Mouse (Mus musculus) lung, postnatal 0 days (tissue): ENCODE measurements at regions not wholly inside any gene's neighbourhood (a gene's known extent, or its start where the extent isn't known, plus 50 kb on each side); places are given as distances from the start of the nearest gene placed in this dataset.

Experiments used
- CTCF ChIP-seq: IDR thresholded peaks from 2 replicates; pipeline ENCODE4 v1.5.1; 2016; ENCODE audit warnings: antibody characterized with exemption, mild to moderate bottlenecking
- EP300 ChIP-seq: IDR thresholded peaks from 2 replicates; pipeline ENCODE4 v1.6.1; 2016; ENCODE audit warnings: antibody characterized with exemption, mild to moderate bottlenecking, control low read depth

GRCm38 (mm10) chr3:155662280-155662679 is 569.0 kb downstream of the Lrriq3 start:
- TF ChIP-seq EP300 (no peak), CTCF (no peak)
